Mouse (Mus musculus): ENCODE results near the gene Napa.

DNA sequence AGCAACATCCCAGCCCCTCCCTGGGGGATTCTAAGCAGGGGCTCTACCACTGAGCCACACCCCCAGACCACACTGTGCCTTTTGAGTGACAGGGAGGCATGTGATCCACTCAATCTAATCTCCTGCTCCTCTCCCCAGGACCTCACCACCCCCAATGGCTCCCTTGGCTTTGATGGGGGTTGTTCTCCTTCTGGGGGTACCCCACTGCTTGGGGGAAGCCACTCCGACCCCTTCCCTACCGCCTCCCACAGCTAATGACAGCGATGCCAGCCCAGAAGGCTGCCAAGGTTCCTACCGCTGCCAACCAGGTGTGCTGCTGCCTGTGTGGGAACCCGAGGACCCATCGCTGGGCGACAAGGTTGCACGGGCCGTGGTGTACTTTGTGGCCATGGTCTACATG is 35.4 kb downstream of the Napa start:
- TF ChIP-seq FLI1 (IDR thresholded peaks at IDR 0.05; ENCODE audit: low read length) (no peak), GATA1 (IDR thresholded peaks at IDR 0.05; ENCODE audit: borderline replicate concordance, low read length) (no peak)

All from megakaryocyte, embryonic 14.5 days (primary cell).